Mouse (Mus musculus): Measurements from ENCODE around the gene Pla2g1b.
"Not testable (repeated sequence)": the region's sequence is repeated elsewhere in the genome, so short reads cannot be mapped to it uniquely, and the experiment has no call there.

Pla2g1b gene

GRCm38 (mm10) chr5:115465642-115466420, at the start of gene Pla2g1b:
Gene Pla2g1b, plus strand, starts transcription at chr5:115466262.
- no peak for DNase-seq (ENCODE audit: low spot score in 2 of 2)

GRCm38 (mm10) chr5:115428831-115429358, 37.2 kb upstream of the Pla2g1b start:
- no peak for DNase-seq (ENCODE audit: low spot score in 2 of 2)

- DNase-seq (ENCODE audit: low spot score in 2 of 2): peak; percentile 47 to 63
Observed at GRCm38 (mm10) chr5:115429359-115430186, 36.5 kb upstream of the Pla2g1b start, which contains the start of gene Msi1. Gene Msi1, plus strand, starts transcription at chr5:115429599.

- DNase-seq (ENCODE audit: low spot score in 2 of 2): no peak
Observed at GRCm38 (mm10) chr5:115430187-115430960, 35.7 kb upstream of the Pla2g1b start.

GRCm38 (mm10) chr5:115431061-115431897, 34.8 kb upstream of the Pla2g1b start:
- peak; percentile 56 to 65 for DNase-seq (ENCODE audit: low spot score in 2 of 2)

- DNase-seq (ENCODE audit: low spot score in 2 of 2): no peak
Observed at GRCm38 (mm10) chr5:115431898-115432259, 34.2 kb upstream of the Pla2g1b start.

GRCm38 (mm10) chr5:115432395-115432794, 33.7 kb upstream of the Pla2g1b start:
- DNase-seq (ENCODE audit: low spot score in 2 of 2): no peak

- DNase-seq (ENCODE audit: low spot score in 2 of 2): no peak
Observed at GRCm38 (mm10) chr5:115433191-115433590, 32.9 kb upstream of the Pla2g1b start.

GRCm38 (mm10) chr5:115434280-115434852, 31.7 kb upstream of the Pla2g1b start:
- no peak for DNase-seq (ENCODE audit: low spot score in 2 of 2)

- DNase-seq (ENCODE audit: low spot score in 2 of 2): no peak
Observed at GRCm38 (mm10) chr5:115434853-115435754, 31.0 kb upstream of the Pla2g1b start.

- no peak for DNase-seq (ENCODE audit: low spot score in 2 of 2)
Observed at GRCm38 (mm10) chr5:115435755-115436379, 30.2 kb upstream of the Pla2g1b start.

- DNase-seq (ENCODE audit: low spot score in 2 of 2): peak; percentile 94 to 96
Observed at GRCm38 (mm10) chr5:115436421-115437124, 29.5 kb upstream of the Pla2g1b start.

GRCm38 (mm10) chr5:115437242-115437944, 28.7 kb upstream of the Pla2g1b start:
- DNase-seq (ENCODE audit: low spot score in 2 of 2): no peak

- no peak for DNase-seq (ENCODE audit: low spot score in 2 of 2)
Observed at GRCm38 (mm10) chr5:115437945-115438315, 28.1 kb upstream of the Pla2g1b start.

GRCm38 (mm10) chr5:115438667-115439066, 27.4 kb upstream of the Pla2g1b start:
- no peak for DNase-seq (ENCODE audit: low spot score in 2 of 2)

- peak; percentile 85 to 88 for DNase-seq (ENCODE audit: low spot score in 2 of 2)
Observed at GRCm38 (mm10) chr5:115441205-115441849, 24.7 kb upstream of the Pla2g1b start.

GRCm38 (mm10) chr5:115442663-115443062, 23.4 kb upstream of the Pla2g1b start:
- DNase-seq (ENCODE audit: low spot score in 2 of 2): not testable (repeated sequence)

Measured in right cerebral cortex, postnatal 10 days (tissue).